Comparison of ENCODE assay signal across 17 mouse cellular contexts in the genomic region with DNA sequence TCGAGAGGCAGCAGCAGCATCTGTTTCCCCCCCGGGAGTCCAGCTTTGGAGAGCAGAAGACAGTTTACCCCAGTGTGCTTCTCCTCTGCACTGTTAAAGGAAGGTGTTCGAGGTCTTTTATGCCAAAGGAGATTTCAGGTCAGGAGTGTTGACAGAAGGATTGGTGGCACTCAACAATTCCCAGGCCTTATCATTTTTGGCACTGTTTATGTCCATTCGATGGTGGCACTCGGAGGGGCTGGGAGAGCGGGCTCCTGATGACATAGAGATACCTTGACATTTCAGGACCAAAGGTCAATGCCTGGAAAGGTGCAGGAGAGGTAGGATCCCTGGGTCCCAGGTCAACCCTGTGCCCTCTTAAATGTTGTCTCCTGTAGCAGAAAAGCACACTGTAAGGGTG. TPM values are rescaled to one million over a fixed set of nuclear protein-coding genes. Genes with fewer than 3 reads are reported as not detected.
"Had no signal": no experiment of that assay in that cellular context is flagged by ENCODE, and none has a peak within 500 bp of the region (broad histone marks: within the 10 kb centered on the region; RNA-seq: fewer than 3 reads in every experiment).

No protein-coding gene starts in this region.

- H3K36me3 ChIP-seq: liver, embryonic 13.5 days; lung, embryonic 15.5 days; midbrain, embryonic 15.5 days; neural tube, embryonic 12.5 days had no signal

- H3K27me3 ChIP-seq: liver, embryonic 13.5 days; lung, embryonic 15.5 days; megakaryocyte, embryonic 14.5 days; midbrain, embryonic 15.5 days; neural tube, embryonic 12.5 days had no signal

- DNase-seq: kidney, postnatal 36 days; layer of hippocampus, adult 9-11 months; layer of hippocampus, postnatal 36 days; liver, embryonic 13.5 days; liver, postnatal 0 days; lung, postnatal 14 days; thymus, postnatal 14 days had no signal

- H3K4me2 ChIP-seq: liver, embryonic 13.5 days; lung, embryonic 15.5 days; midbrain, embryonic 11.5 days; midbrain, embryonic 15.5 days; neural tube, embryonic 12.5 days had no signal

- H3K9ac ChIP-seq: liver, embryonic 13.5 days; liver, postnatal 0 days; lung, embryonic 15.5 days; midbrain, embryonic 15.5 days; neural tube, embryonic 12.5 days had no signal

- H3K4me3 ChIP-seq: liver, embryonic 13.5 days; lung, embryonic 15.5 days; megakaryocyte, embryonic 14.5 days; midbrain, embryonic 15.5 days; neural tube, embryonic 12.5 days had no signal

- H3K9me3 ChIP-seq: liver, embryonic 13.5 days; lung, embryonic 15.5 days; midbrain, embryonic 15.5 days; neural tube, embryonic 12.5 days had no signal

- H3K4me1 ChIP-seq: liver, embryonic 13.5 days; lung, embryonic 15.5 days; megakaryocyte, embryonic 14.5 days; midbrain, embryonic 15.5 days; neural tube, embryonic 12.5 days had no signal

- ATAC-seq: liver, postnatal 0 days; midbrain, embryonic 15.5 days had no signal

- H3K27ac ChIP-seq: kidney, postnatal 0 days; liver, embryonic 13.5 days; lung, embryonic 15.5 days; macrophage; midbrain, embryonic 15.5 days; neural tube, embryonic 12.5 days; stomach, postnatal 0 days had no signal

RNA-seq across cellular contexts. Expression of a gene that starts 31.2 kb away (rescaled TPM):
- total RNA-seq: monocyte, adult 5-6 weeks; neutrophil, adult 5-6 weeks had no signal
